In the genomic region with DNA sequence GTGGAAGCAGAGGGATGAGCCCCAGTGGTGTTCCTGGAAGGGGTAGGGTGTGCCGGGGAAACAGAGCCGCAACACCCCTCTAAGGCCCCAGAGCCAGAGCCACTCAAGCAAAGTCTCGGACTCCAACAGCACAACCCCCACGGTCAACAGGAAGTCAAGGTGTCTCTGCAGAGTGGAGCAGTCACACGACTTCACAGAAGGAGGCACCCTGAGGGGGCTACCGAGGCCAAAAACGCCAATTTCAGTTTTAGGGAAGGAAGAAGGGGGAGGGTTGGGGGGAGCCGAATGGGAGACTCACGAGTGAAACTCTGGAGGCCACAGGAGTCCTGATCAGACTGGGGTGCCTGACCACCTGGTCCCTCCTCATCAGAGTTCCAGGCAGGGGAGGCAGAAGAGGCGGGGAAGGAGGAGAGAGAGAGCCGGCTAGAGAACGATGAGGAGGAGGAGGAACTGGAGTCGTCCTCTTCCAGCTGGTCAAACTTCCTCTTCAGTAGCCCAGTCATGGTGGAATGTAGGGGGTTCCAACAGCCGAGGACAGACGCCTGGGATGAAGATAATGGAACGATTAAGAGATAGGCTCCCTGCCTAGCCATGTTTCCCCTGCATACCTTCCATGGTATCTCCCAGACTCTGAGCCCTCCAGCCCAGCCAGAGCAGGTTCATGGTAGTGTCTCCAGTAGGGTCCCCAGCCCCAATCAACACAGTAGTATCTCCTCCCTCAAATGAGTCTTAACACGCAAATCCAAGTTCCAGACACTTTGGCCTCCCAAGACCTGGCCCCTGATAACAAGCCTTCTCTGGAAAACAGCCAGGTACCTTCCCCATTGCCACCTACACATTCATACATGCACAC, we compare ENCODE assay signal across 9 mouse cellular contexts. TPM values are rescaled to one million over a fixed set of nuclear protein-coding genes. Genes with fewer than 3 reads are reported as not detected.
A peak's percentile ranks its signal among the peaks of the same experiment; 100 is the strongest.
DNase-seq lines count a peak whose midpoint lies in the region; ATAC-seq and TF ChIP-seq lines count a peak whose summit lies in the region.
"Had no signal": no experiment of that assay in that cellular context is flagged by ENCODE, and none has a peak within 500 bp of the region (broad histone marks: within the 10 kb centered on the region; RNA-seq: fewer than 3 reads in every experiment).

No protein-coding gene starts in this region.

- no peak for TF ChIP-seq CTCF in layer of hippocampus, adult 2 months (conservative IDR thresholded peaks at IDR 0.05)

- ATAC-seq in intestine, embryonic 15.5 days: no peak

- peaks cover 6 to 42% of the 10 kb centered on the region in 2 experiments for H3K4me1 ChIP-seq in ES-E14 (ENCODE audit: control insufficient read depth in 2 of 2, insufficient read depth in 2 of 2, low read length in 2 of 2, poor library complexity in 1 of 2)
- H3K4me1 ChIP-seq in intestine, embryonic 15.5 days (replicated peaks): peaks cover 53% of the 10 kb centered on the region

- H3K4me2 ChIP-seq in intestine, embryonic 15.5 days (replicated peaks): 0 out of 2 replicates have a peak overlapping the region, but pooled peaks have one; percentile 17

- H3K9ac ChIP-seq in ES-E14 (ENCODE audit: insufficient read depth, low read depth, low read length, poor library complexity, severe bottlenecking): peak overlapping the region; percentile 70; the same call in 1 of the 2 replicates
- H3K9ac ChIP-seq in intestine, embryonic 15.5 days: no peak overlapping the region

- WGBS in intestine, embryonic 15.5 days: 36% methylated on average over 17 of the region's 17 CpGs

- H3K36me3 ChIP-seq in ES-E14 (ENCODE audit: control insufficient read depth, insufficient read depth, low read length, poor library complexity, severe bottlenecking): peaks cover 34% of the 10 kb centered on the region
- peaks cover 22% of the 10 kb centered on the region for H3K36me3 ChIP-seq in intestine, embryonic 15.5 days

- in situ Hi-C loops in ES-E14 (cut with MboI; ENCODE audit: low sequenced_read_pairs in 2 of 2, unreplicated experiment in 2 of 2): no loop called here

- DNase-seq in layer of hippocampus, adult 2 months (ENCODE audit: low spot score in 2 of 2): no peak
- no peak for DNase-seq in layer of hippocampus, postnatal 14 days (ENCODE audit: low spot score in 2 of 2)
- DNase-seq in ES-E14 (ENCODE audit: low read depth, low spot score): no peak
- peak; percentile 65 to 70 for DNase-seq in spleen, postnatal 36 days (ENCODE audit: low spot score in 2 of 2)
- no peak for DNase-seq in left cerebral cortex, adult 18-20 months (ENCODE audit: low spot score in 2 of 2)
- no peak for DNase-seq in adrenal gland, postnatal 4 days (ENCODE audit: low spot score in 2 of 2)
- no peak for DNase-seq in urinary bladder, adult 2 months (ENCODE audit: low spot score)
- DNase-seq: right cerebral cortex, postnatal 4 days had no signal

- H3K9me3 ChIP-seq in ES-E14 (ENCODE audit: control insufficient read depth, insufficient read depth, low read depth, low read length): no peaks in the 10 kb centered on the region
- no peaks in the 10 kb centered on the region for H3K9me3 ChIP-seq in intestine, embryonic 15.5 days

- no peaks in the 10 kb centered on the region for H3K27me3 ChIP-seq in intestine, embryonic 15.5 days (replicated peaks)

- H3K4me3 ChIP-seq in layer of hippocampus, adult 2 months: no peak overlapping the region
- peak overlapping the region; percentile 37 to 50 for H3K4me3 ChIP-seq in ES-E14 (ENCODE audit: insufficient read depth in 1 of 2, low read depth in 1 of 2, low read length in 2 of 2, poor library complexity in 1 of 2, severe bottlenecking in 1 of 2)
- no peak overlapping the region for H3K4me3 ChIP-seq in intestine, embryonic 15.5 days (replicated peaks)

- peak overlapping the region; percentile 67; the same call in 1 of the 2 replicates for H3K27ac ChIP-seq in layer of hippocampus, adult 2 months
- peak overlapping the region; percentile 78 for H3K27ac ChIP-seq in ES-E14 (ENCODE audit: insufficient read depth, low read depth, low read length, poor library complexity, severe bottlenecking)
- peak overlapping the region; percentile 36; the same call in 1 of the 2 replicates for H3K27ac ChIP-seq in intestine, embryonic 15.5 days

TF ChIP-seq in ES-E14, 5 proteins besides CTCF, POLR2A, EP300 and RAD21:
- TF ChIP-seq CHD2 (IDR thresholded peaks at IDR 0.05; ENCODE audit: low read depth, low read length): no peak
- no peak for TF ChIP-seq MAFK (IDR thresholded peaks at IDR 0.05; ENCODE audit: insufficient read depth, low read depth, low read length)
- no peak for TF ChIP-seq ZC3H11A (IDR thresholded peaks at IDR 0.05; ENCODE audit: borderline replicate concordance, low read depth, low read length)
- TF ChIP-seq HCFC1 (IDR thresholded peaks at IDR 0.05; ENCODE audit: borderline replicate concordance, insufficient read depth, low read length): no peak
- TF ChIP-seq ZNF384 (IDR thresholded peaks at IDR 0.05; ENCODE audit: low read depth, low read length): no peak

RNA-seq across cellular contexts. Expression of gene Csrnp1, which starts 7.5 kb away (rescaled TPM):
- 10 to 100 TPM; 13.7 TPM for total RNA-seq in layer of hippocampus, adult 2 months (2021)
- 10 to 100 TPM in 1 of 2 experiments, 1 to 10 TPM in 1; 8.9 to 11.9 TPM for total RNA-seq in layer of hippocampus, postnatal 14 days (2021)
- 40.6 and 57.8 TPM in 2 replicates for total RNA-seq in ES-E14 (2012; rRNA removed)
- 5.3 and 5.9 TPM in 2 replicates for polyA plus RNA-seq in intestine, embryonic 15.5 days (2015; fragmentation: Nextera tagmentation; extraction: Ambion mirVana)
- total RNA-seq in left cerebral cortex, adult 18-20 months (2021): 10 to 100 TPM; 20.5 to 26.8 TPM
- total RNA-seq in adrenal gland, postnatal 4 days (2021): 10 to 100 TPM; 18.0 to 18.1 TPM
- polyA plus RNA-seq in urinary bladder, adult 2 months (2012; rRNA removed): 15.6 and 26.4 TPM in 2 replicates

RNA-seq across cellular contexts. Expression of gene Ttc21a, which starts 39.5 kb away (rescaled TPM):
- total RNA-seq in layer of hippocampus, adult 2 months (2021): under 1 TPM; 0.49 to 0.92 TPM
- total RNA-seq in layer of hippocampus, postnatal 14 days (2021): 1 to 10 TPM; 1.1 to 2.6 TPM
- 0.40 and 0.79 TPM in 2 replicates for total RNA-seq in ES-E14 (2012; rRNA removed)
- polyA plus RNA-seq in intestine, embryonic 15.5 days (2015; fragmentation: Nextera tagmentation; extraction: Ambion mirVana): 0.11 TPM in 2 replicates
- under 1 TPM; 0.19 to 0.49 TPM for total RNA-seq in left cerebral cortex, adult 18-20 months (2021)
- under 1 TPM; 0.34 TPM for total RNA-seq in adrenal gland, postnatal 4 days (2021)
- polyA plus RNA-seq in urinary bladder, adult 2 months (2012; rRNA removed): 1.2 and 1.4 TPM in 2 replicates

RNA-seq across cellular contexts. Expression of gene Gorasp1, which starts 39.6 kb away (rescaled TPM):
- 10 to 100 TPM; 33.1 to 40.8 TPM for total RNA-seq in layer of hippocampus, adult 2 months (2021)
- total RNA-seq in layer of hippocampus, postnatal 14 days (2021): 10 to 100 TPM; 33.2 to 34.1 TPM
- 16.8 and 21.5 TPM in 2 replicates for total RNA-seq in ES-E14 (2012; rRNA removed)
- 29.3 and 29.6 TPM in 2 replicates for polyA plus RNA-seq in intestine, embryonic 15.5 days (2015; fragmentation: Nextera tagmentation; extraction: Ambion mirVana)
- 10 to 100 TPM; 37.1 to 38.2 TPM for total RNA-seq in left cerebral cortex, adult 18-20 months (2021)
- 10 to 100 TPM; 26.9 to 27.1 TPM for total RNA-seq in adrenal gland, postnatal 4 days (2021)
- 27.6 and 30.6 TPM in 2 replicates for polyA plus RNA-seq in urinary bladder, adult 2 months (2012; rRNA removed)

RNA-seq across cellular contexts. Expression of gene Xirp1, which starts 46.5 kb away (rescaled TPM):
- total RNA-seq in layer of hippocampus, adult 2 months (2021): under 1 TPM; 0.10 to 0.23 TPM
- total RNA-seq in layer of hippocampus, postnatal 14 days (2021): under 1 TPM; 0.14 to 0.41 TPM
- total RNA-seq in ES-E14 (2012; rRNA removed): 0.05 and 0.13 TPM in 2 replicates
- polyA plus RNA-seq in intestine, embryonic 15.5 days (2015; fragmentation: Nextera tagmentation; extraction: Ambion mirVana): 0.06 TPM in 1 of 2 replicates, not detected in the other
- under 1 TPM; 0.07 to 0.12 TPM for total RNA-seq in left cerebral cortex, adult 18-20 months (2021)
- total RNA-seq in adrenal gland, postnatal 4 days (2021): 1 to 10 TPM; 2.2 to 5.6 TPM
- 0.11 and 0.22 TPM in 2 replicates for polyA plus RNA-seq in urinary bladder, adult 2 months (2012; rRNA removed)

Comparison
In these comparisons a context has a peak if more than half of its experiments do, and no peak if none do; other contexts are left out.
1. DNase-seq: peak in spleen, postnatal 36 days (2 of 2); none in layer of hippocampus, adult 2 months (0 of 2), layer of hippocampus, postnatal 14 days (0 of 2), ES-E14 (single experiment), left cerebral cortex, adult 18-20 months (0 of 2), adrenal gland, postnatal 4 days (0 of 2) and urinary bladder, adult 2 months (single experiment).
2. H3K4me3 ChIP-seq: peak in ES-E14 (2 of 2); none in layer of hippocampus, adult 2 months (single experiment) and intestine, embryonic 15.5 days (single experiment).
3. Peak in every context shown above with its lines, with median percentiles within 50 percentile points of each other: H3K27ac ChIP-seq.